ENCODE assay signal across 8 mouse cellular contexts in the genomic region with DNA sequence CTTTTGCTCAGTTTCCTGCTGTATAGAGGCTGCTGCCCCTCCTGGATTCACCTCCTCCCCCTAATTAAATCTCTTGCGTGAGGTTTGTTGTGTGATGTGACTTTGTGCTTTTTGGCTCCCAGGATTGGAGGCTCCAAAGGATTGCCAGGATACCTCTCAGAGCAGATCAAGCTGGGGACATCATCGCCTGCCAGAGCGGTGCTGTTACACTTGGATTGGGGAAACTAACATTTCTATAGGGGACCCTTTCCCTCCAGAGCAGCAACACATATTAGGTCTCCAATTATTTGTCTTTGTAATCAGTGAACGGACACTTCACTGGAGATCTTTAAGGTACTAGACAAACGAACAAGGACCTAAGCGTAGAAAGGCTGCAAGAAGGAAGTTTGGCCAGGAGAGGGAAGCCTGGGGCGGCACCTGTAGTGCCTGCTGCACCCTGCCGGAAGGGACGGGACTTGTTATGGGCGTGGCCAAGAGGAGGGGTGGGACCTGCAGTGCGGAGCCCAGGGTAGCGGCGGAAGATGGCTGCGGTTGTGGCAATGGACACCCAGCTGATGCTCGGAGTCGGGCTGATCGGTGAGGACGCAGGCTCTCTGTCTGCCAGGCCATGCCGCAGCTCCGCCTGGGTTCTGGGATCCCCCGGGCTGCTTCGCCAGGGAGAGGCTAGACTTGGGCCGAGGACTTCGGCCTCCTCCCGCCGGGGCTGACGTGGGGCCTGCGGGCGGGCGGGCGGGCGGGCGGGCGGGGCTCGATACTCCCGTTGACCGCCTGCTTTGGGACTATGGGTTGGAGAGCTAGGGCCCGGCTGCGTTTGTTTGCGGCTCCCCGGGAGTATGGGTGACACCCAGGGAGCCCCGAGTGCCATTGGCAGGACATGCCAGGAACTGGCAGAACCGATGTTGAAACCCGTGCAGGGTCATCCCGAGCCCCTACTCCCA. TPM values are rescaled to one million over a fixed set of nuclear protein-coding genes. Genes with fewer than 3 reads are reported as not detected.
DNase-seq lines count a peak whose midpoint lies in the region; ATAC-seq and TF ChIP-seq lines count a peak whose summit lies in the region.

A gene (plus strand): TSS at position 488 of the 938 bp plus-strand sequence.

- peak within 1 kb of the TSS; percentile 82 for H3K9ac ChIP-seq in CH12.LX (ENCODE audit: insufficient read depth, low read depth)
- peak within 1 kb of the TSS; percentile 79 for H3K9ac ChIP-seq in forebrain, embryonic 11.5 days (ENCODE audit: low read length)
- H3K9ac ChIP-seq in heart, embryonic 16.5 days (ENCODE audit: low read length): peak within 1 kb of the TSS; percentile 83
- H3K9ac ChIP-seq in liver, embryonic 15.5 days: peak within 1 kb of the TSS; percentile 79
- peak within 1 kb of the TSS; percentile 73 for H3K9ac ChIP-seq in neural tube, embryonic 12.5 days

- 2% methylated on average over 34 of the region's 45 CpGs for WGBS in forebrain, embryonic 11.5 days
- 2% methylated on average over 45 of the region's 45 CpGs for WGBS in heart, embryonic 16.5 days
- 4% methylated on average over 42 of the region's 45 CpGs for WGBS in liver, embryonic 15.5 days (ENCODE audit: insufficient replicate concordance)
- 2% methylated on average over 45 of the region's 45 CpGs for WGBS in neural tube, embryonic 12.5 days

- no peaks in the 10 kb centered on the region for H3K9me3 ChIP-seq in CH12.LX (replicated peaks; ENCODE audit: low read length)
- no peaks in the 10 kb centered on the region for H3K9me3 ChIP-seq in forebrain, embryonic 11.5 days (ENCODE audit: control insufficient read depth, low read length)
- no peaks in the 10 kb centered on the region for H3K9me3 ChIP-seq in heart, embryonic 16.5 days (replicated peaks; ENCODE audit: control insufficient read depth, low read length)
- H3K9me3 ChIP-seq in liver, embryonic 15.5 days (replicated peaks): no peaks in the 10 kb centered on the region
- no peaks in the 10 kb centered on the region for H3K9me3 ChIP-seq in neural tube, embryonic 12.5 days

- peak within 1 kb of the TSS; percentile 70 to 82 (median 78) for H3K4me3 ChIP-seq in CH12.LX (replicated peaks in 1 of 3; ENCODE audit: low read depth in 2 of 3, low read length in 2 of 3, poor library complexity in 1 of 3)
- H3K4me3 ChIP-seq in forebrain, embryonic 11.5 days (ENCODE audit: low read depth, low read length): peak within 1 kb of the TSS; percentile 78
- peak within 1 kb of the TSS; percentile 76 for H3K4me3 ChIP-seq in heart, embryonic 16.5 days (ENCODE audit: low read length)
- peak within 1 kb of the TSS; percentile 81 for H3K4me3 ChIP-seq in liver, embryonic 15.5 days (replicated peaks)
- peak within 1 kb of the TSS; percentile 68 for H3K4me3 ChIP-seq in neural tube, embryonic 12.5 days

- peak; percentile 36 for TF ChIP-seq RAD21 in CH12.LX (IDR thresholded peaks at IDR 0.05; ENCODE audit: low read depth, low read length)

- H3K27ac ChIP-seq in CH12.LX (ENCODE audit: insufficient read depth, low read depth): no peak within 1 kb of the TSS
- H3K27ac ChIP-seq in forebrain, embryonic 11.5 days (ENCODE audit: low read depth, low read length): no peak within 1 kb of the TSS; the same call in 1 of the 2 replicates
- peak within 1 kb of the TSS; percentile 77 for H3K27ac ChIP-seq in heart, embryonic 16.5 days (ENCODE audit: low read length)
- H3K27ac ChIP-seq in liver, embryonic 15.5 days (replicated peaks): peak within 1 kb of the TSS; percentile 91
- H3K27ac ChIP-seq in neural tube, embryonic 12.5 days: no peak within 1 kb of the TSS

- peaks cover 3 to 19% of the 10 kb centered on the region in 2 experiments; a peak in 3 of 4 replicates for H3K4me1 ChIP-seq in CH12.LX (ENCODE audit: control insufficient read depth in 1 of 2, insufficient read depth in 2 of 2)
- no peaks in the 10 kb centered on the region for H3K4me1 ChIP-seq in forebrain, embryonic 11.5 days (replicated peaks; ENCODE audit: control insufficient read depth, insufficient read depth, low read length)
- H3K4me1 ChIP-seq in heart, embryonic 16.5 days (ENCODE audit: control insufficient read depth, insufficient read depth, low read length): peaks cover 12% of the 10 kb centered on the region
- H3K4me1 ChIP-seq in liver, embryonic 15.5 days (replicated peaks): peaks cover 42% of the 10 kb centered on the region
- H3K4me1 ChIP-seq in neural tube, embryonic 12.5 days: 0 out of 2 replicates have a peak, but pooled peaks cover 4% of the 10 kb centered on the region

- H3K4me2 ChIP-seq in CH12.LX (ENCODE audit: insufficient read depth, low read depth, poor library complexity, severe bottlenecking): peak within 1 kb of the TSS; percentile 90
- peak within 1 kb of the TSS; percentile 71 for H3K4me2 ChIP-seq in forebrain, embryonic 11.5 days (ENCODE audit: low read depth, low read length, severe bottlenecking)
- H3K4me2 ChIP-seq in heart, embryonic 16.5 days (ENCODE audit: low read depth, low read length): peak within 1 kb of the TSS; percentile 83
- peak within 1 kb of the TSS; percentile 78 for H3K4me2 ChIP-seq in liver, embryonic 15.5 days
- H3K4me2 ChIP-seq in neural tube, embryonic 12.5 days (replicated peaks): peak within 1 kb of the TSS; percentile 66

- peaks cover 7 to 20% of the 10 kb centered on the region in 2 experiments for H3K36me3 ChIP-seq in CH12.LX (replicated peaks in 1 of 2; ENCODE audit: control insufficient read depth in 1 of 2, insufficient read depth in 1 of 2, low read length in 1 of 2)
- H3K36me3 ChIP-seq in forebrain, embryonic 11.5 days (ENCODE audit: control insufficient read depth, insufficient read depth, low read length): no peaks in the 10 kb centered on the region
- peaks cover 5% of the 10 kb centered on the region for H3K36me3 ChIP-seq in heart, embryonic 16.5 days (ENCODE audit: control insufficient read depth, insufficient read depth)
- peaks cover 17% of the 10 kb centered on the region for H3K36me3 ChIP-seq in liver, embryonic 15.5 days (replicated peaks)
- H3K36me3 ChIP-seq in neural tube, embryonic 12.5 days: peaks cover 10% of the 10 kb centered on the region; the same call in 1 of the 2 replicates

- peaks cover 16% of the 10 kb centered on the region for H3K79me2 ChIP-seq in CH12.LX (replicated peaks; ENCODE audit: control insufficient read depth, extremely low read depth, insufficient read depth, poor library complexity, severe bottlenecking)

- ATAC-seq in forebrain, embryonic 11.5 days (replicated peaks; ENCODE audit: low FRiP score): peak; percentile 100
- peak; percentile 99 for ATAC-seq in heart, embryonic 16.5 days (replicated peaks; ENCODE audit: extremely low read depth, insufficient read depth, low FRiP score)
- ATAC-seq in liver, embryonic 15.5 days (ENCODE audit: insufficient read depth): peak; percentile 100
- ATAC-seq in neural tube, embryonic 12.5 days (ENCODE audit: low FRiP score, low read depth): peak; percentile 100

- no peaks in the 10 kb centered on the region for H3K27me3 ChIP-seq in CH12.LX (replicated peaks)
- no peaks in the 10 kb centered on the region for H3K27me3 ChIP-seq in forebrain, embryonic 11.5 days (ENCODE audit: control insufficient read depth, insufficient read depth, low read length)
- no peaks in the 10 kb centered on the region for H3K27me3 ChIP-seq in heart, embryonic 16.5 days (ENCODE audit: control insufficient read depth, insufficient read depth, low read length)
- no peaks in the 10 kb centered on the region for H3K27me3 ChIP-seq in liver, embryonic 15.5 days
- no peaks in the 10 kb centered on the region for H3K27me3 ChIP-seq in neural tube, embryonic 12.5 days (replicated peaks)

- dilution Hi-C loops in CH12.LX (cut with MboI; ENCODE audit: extremely low pct_ligation_motif_present, extremely low pct_unique_long_range_greater_than_20kb, low sequenced_read_pairs): no loop called here

- in situ Hi-C loops in CH12.LX (cut with MboI; ENCODE audit: low pct_ligation_motif_present, low pct_unique_long_range_greater_than_20kb, low sequenced_read_pairs): no loop called here

- TF ChIP-seq POLR2A in CH12.LX (IDR thresholded peaks at IDR 0.05; ENCODE audit: low read depth, low read length): peak; percentile 90

- TF ChIP-seq EP300 in CH12.LX (IDR thresholded peaks at IDR 0.05; ENCODE audit: low read length): no peak

- DNase-seq in CH12.LX (ENCODE audit: extremely low read depth): peak; percentile 94
- DNase-seq in c-Kit-positive CD71-positive TER-119-negative erythroid progenitor cells, embryonic 14.5 days (ENCODE audit: low read depth): peak; percentile 91
- DNase-seq in forebrain, embryonic 11.5 days (ENCODE audit: low spot score): peak; percentile 95
- peak; percentile 94 to 95 for DNase-seq in kidney, postnatal 36 days
- peak; percentile 89 for DNase-seq in telencephalon, adult 2 months (ENCODE audit: low read depth, low spot score)

- TF ChIP-seq CTCF in CH12.LX (conservative IDR thresholded peaks at IDR 0.05 in 1 of 2, IDR thresholded peaks at IDR 0.05 in 1 of 2; ENCODE audit: low read depth in 2 of 2, low read length in 2 of 2): peak in 1 of 2 experiments; percentile 85; a peak in 2 of 4 replicates

TF ChIP-seq in CH12.LX, 34 proteins besides CTCF, POLR2A, EP300 and RAD21 (continues in another document):
- TF ChIP-seq HCFC1 (IDR thresholded peaks at IDR 0.05; ENCODE audit: low read depth, low read length) (peak; percentile 64), JUND (conservative IDR thresholded peaks at IDR 0.05; ENCODE audit: low read depth, low read length) (no peak), ETS1 (conservative IDR thresholded peaks at IDR 0.05; ENCODE audit: low read depth, low read length) (no peak), MAZ (IDR thresholded peaks at IDR 0.05; ENCODE audit: low read depth, low read length) (no peak), USF2 (conservative IDR thresholded peaks at IDR 0.05; ENCODE audit: low read depth, low read length) (no peak), MXI1 (IDR thresholded peaks at IDR 0.05; ENCODE audit: low read depth, low read length) (no peak; the same call in 1 of the 2 replicates), TCF12 (IDR thresholded peaks at IDR 0.05; ENCODE audit: low read depth, low read length) (peak; percentile 60; the same call in 1 of the 2 replicates), UBTF (IDR thresholded peaks at IDR 0.05; ENCODE audit: low read depth, low read length) (no peak), MAFK (IDR thresholded peaks at IDR 0.05; ENCODE audit: insufficient replicate concordance, low read length) (no peak), JUN (IDR thresholded peaks at IDR 0.05; ENCODE audit: insufficient read depth, low read depth, low read length) (no peak), ZC3H11A (IDR thresholded peaks at IDR 0.05; ENCODE audit: low read depth, low read length) (no peak), ZKSCAN1 (IDR thresholded peaks at IDR 0.05; ENCODE audit: borderline replicate concordance, low read depth, low read length) (no peak)

RNA-seq across cellular contexts. Expression of the gene that starts here (rescaled TPM):
- total RNA-seq in CH12.LX (2012; rRNA removed) (16.2 TPM in 2 replicates), CH12.LX (2014; rRNA removed) (24.4 and 29.8 TPM in 2 replicates)
- polyA plus RNA-seq in CH12.LX (2012; ENCODE audit: insufficient read length, low read depth): 27.3 and 35.2 TPM in 2 replicates
- 37.1 and 41.2 TPM in 2 replicates for polyA plus RNA-seq in forebrain, embryonic 11.5 days (2014; fragmentation: Nextera tagmentation; extraction: Ambion mirVana)
- polyA plus RNA-seq in heart, embryonic 16.5 days (2015; fragmentation: Nextera tagmentation; extraction: Ambion mirVana): 18.0 and 22.7 TPM in 2 replicates
- polyA plus RNA-seq in liver, embryonic 15.5 days (2015; fragmentation: Nextera tagmentation; extraction: Ambion mirVana): 20.2 and 20.9 TPM in 2 replicates
- 34.8 and 35.5 TPM in 2 replicates for polyA plus RNA-seq in neural tube, embryonic 12.5 days (2016; fragmentation: Nextera tagmentation; extraction: Ambion mirVana)

Comparison
In these comparisons a context has a peak if more than half of its experiments do, and no peak if none do; other contexts are left out.
1. H3K27ac ChIP-seq: peak in heart, embryonic 16.5 days (single experiment) and liver, embryonic 15.5 days (single experiment); none in CH12.LX (single experiment), forebrain, embryonic 11.5 days (single experiment) and neural tube, embryonic 12.5 days (single experiment).
2. Peak in every context shown above with its lines, with median percentiles within 50 percentile points of each other: DNase-seq, H3K4me2 ChIP-seq, H3K4me3 ChIP-seq, H3K9ac ChIP-seq and ATAC-seq.